Mouse (Mus musculus): ENCODE data around the gene Rrp36. TPM values are rescaled to one million over a fixed set of nuclear protein-coding genes. Genes with fewer than 3 reads are reported as not detected.

Gene Rrp36
- total RNA-seq (2022) = 10 to 100 TPM; 16.6 to 19.3 (median 17.9) TPM

GRCm38 (mm10) chr17:46673850-46674529 is at the start of gene Rrp36:
TSS of gene Rrp36 (minus strand) at chr17:46674352.
- DNase-seq (ENCODE audit: low spot score in 2 of 2) = peak; percentile 75 to 86

DNA sequence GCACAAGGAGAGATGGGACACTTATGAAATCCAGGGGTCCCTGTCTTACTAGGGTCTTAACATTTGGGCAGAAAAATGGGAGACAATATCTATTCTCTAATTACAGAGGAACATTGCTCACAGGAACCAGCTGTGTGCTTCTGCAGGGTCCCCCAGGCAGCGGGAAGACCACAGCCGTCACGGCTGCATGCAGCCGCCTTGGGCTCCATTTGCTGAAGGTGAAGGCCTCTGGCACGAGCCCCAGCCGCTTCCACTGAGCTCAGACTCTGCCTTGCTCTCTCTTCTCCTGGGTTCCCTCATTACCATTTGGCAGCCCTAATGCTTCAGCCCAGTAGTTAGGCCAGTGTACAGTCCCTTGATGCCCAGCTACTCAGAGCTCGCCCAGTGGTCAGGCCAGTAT is 46.9 kb upstream of the Rrp36 start:
- DNase-seq (ENCODE audit: low spot score in 2 of 2) = no peak

GRCm38 (mm10) chr17:46714756-46715481 is 40.8 kb upstream of the Rrp36 start:
- DNase-seq (ENCODE audit: low spot score in 2 of 2) = no peak

DNA sequence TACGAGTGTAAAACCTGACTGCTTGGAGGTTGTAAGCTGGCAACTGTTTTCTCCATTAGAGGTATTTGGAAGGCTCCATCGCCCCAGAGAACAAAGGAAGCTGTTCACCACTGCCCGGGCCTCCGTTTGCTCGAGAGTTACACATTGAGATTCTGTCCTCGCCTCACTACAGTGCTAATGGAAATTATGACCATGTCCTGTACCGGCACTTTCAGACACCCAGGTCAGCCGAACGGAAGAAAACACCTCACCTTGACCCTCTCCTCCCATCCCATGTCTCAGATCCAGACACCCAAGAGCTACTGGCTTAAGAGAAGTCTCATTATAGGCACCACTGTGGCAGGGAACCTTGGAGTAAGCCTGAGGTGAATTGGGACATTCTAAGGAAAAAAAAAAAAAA is 39.7 kb upstream of the Rrp36 start:
- no peak for DNase-seq (ENCODE audit: low spot score in 2 of 2)

GRCm38 (mm10) chr17:46712442-46712841 is 38.3 kb upstream of the Rrp36 start:
- DNase-seq (ENCODE audit: low spot score in 2 of 2) = no peak

DNA sequence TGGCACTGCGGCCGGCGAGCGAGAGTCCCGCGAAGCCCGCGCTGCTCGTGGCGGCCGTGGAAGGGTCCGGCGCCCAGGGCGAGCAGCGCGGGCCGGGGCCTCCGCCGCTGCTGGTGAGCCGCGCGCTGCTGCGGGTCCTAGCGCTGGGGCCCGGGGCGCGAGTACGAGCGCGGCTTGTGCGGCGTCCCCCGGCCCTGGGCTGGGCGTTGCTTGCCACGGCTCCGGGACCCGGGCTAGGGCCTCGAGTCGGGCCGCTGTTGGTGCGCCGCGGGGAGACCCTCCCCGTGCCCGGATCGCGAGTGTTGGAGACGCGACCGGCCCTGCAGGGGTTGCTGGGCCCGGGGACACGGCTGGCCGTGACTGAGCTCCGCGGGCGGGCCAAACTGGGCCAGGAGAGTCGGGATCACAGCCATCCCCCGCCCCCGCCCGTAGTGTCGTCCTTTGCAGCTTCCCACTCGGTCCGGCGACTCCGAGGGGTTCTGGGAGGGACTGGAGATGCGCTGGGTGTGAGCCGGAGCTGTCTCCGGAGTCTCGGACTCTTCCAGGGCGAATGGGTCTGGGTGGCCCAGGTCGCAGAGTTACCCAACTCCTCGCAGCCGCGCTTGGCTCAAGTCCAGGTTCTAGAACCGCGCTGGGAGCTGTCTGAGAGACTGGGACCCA is 37.6 kb upstream of the Rrp36 start:
- DNase-seq (ENCODE audit: low spot score in 2 of 2) = no peak

- peak; percentile 74 to 91 for DNase-seq (ENCODE audit: low spot score in 2 of 2)
Observed at GRCm38 (mm10) chr17:46710959-46711597, 36.9 kb upstream of the Rrp36 start, which contains the start of gene Pex6. TSS of gene Pex6 (plus strand) at chr17:46711463.

GRCm38 (mm10) chr17:46706375-46707089 is 32.4 kb upstream of the Rrp36 start:
- DNase-seq (ENCODE audit: low spot score in 2 of 2) = no peak

DNA sequence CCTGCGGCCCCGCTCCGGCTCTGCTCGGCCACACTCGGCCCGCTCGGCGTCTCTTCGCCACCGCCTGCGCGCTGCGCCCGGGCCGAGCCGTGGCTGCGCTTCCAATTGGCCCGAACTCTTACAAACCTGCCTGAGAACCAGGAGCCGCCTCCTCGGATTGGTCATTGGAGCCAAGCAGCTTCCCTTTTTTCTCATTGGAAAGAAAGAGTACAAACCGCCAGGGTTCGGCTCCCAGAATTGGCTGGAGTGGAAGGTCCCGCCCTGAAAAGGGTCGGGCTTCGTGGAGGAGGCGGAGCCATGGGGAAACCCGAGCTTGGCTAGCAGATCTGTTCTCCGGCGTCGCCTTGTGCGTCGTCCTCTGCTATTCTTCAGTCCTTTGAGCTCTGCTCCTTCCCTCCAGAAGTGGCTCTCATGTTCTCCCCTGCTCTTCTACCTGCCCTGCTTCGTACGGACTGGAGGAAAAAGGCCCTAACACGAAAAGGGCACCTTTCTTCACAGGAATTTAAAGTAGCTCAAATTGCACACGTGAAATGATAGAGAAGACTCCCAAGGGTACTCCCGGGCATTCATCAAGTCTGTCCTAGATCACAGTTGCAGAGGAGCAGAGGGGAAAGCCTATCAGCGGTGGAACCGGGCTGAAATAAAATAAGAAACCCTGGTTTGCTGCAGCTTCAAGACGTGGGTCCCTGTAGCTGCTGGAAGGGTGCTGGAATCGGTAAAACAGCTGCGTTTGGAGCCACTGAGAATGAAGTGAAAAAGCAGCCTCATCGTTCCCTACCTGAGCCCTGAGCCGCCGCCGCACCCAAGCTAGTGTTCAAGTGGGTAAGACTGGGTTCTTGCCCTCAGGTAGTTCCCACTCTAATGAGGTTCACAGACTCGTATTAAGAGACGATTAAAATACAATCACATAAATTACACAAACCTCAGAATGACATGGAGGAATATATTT is 31.0 kb upstream of the Rrp36 start, which contains the start of gene Ppp2r5d:
Ppp2r5d (minus strand) TSS at position 225 of the 949 bp plus-strand sequence.
- peak; percentile 91 to 97 for DNase-seq (ENCODE audit: low spot score in 2 of 2)

DNA sequence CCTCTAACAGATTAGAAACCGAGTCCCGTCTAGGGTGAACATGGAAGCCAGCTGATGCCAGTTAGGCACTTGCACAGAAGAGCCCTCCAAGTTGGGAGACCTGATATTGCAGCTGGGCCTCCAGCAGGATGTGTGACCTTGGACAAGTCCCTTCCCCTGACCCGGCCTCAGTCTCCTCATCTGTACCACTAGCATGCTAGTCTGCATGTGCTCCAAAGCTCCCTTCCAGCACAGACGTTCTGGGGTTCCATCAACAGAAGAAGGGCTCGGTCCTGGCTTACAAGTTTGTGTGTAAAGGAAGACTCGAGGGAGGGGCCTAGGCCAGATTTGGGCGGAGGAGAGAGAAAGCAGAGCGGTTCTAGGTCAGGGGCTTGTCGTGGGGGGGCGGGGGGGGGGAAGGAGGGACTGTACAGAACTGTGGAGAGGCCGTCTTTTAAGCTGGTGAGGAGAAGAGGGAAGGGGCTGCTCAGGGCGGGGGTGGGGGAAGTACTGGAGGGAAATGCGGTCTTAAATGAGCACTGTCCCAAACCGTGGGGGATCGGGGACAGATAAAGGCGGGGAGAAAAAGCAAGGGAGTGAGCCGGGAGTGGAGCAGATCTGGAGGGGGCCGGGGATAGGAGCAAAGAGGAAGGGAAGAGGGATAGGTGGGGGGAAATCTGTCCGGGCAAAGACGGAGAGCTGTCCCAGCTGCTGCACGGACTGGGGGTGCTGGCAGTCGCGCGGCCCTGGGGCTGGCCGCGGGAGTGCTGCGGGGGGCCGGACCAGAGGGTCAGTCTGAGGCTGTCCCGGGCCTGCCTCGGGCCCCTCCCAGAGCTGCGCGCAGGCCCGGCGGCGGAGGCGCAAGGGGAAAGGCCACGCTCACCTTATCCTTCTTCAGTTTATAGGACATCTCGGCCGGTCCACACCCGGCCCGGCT is 30.1 kb upstream of the Rrp36 start:
- DNase-seq (ENCODE audit: low spot score in 2 of 2) = no peak

DNA sequence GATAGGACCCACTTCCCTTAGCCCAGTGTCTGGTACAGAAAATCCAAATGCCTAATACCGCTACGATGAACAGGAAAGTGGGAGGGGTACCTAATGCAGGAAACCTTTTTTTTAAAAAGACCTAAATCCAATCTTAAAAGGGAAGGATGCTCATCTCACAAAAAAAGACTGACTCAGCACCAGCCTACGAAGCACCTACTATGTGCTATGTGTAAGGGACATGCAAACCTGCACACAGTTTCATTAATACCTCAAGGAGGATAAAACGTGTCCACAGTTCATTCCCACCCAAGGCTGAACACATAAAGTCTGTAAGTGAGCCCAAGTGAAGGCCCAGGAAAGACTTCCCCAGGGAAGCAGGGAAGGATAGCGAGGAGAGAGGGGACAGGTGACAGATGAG is 28.4 kb upstream of the Rrp36 start:
- DNase-seq (ENCODE audit: low spot score in 2 of 2) = no peak

- no peak for DNase-seq (ENCODE audit: low spot score in 2 of 2)
Observed at GRCm38 (mm10) chr17:46702100-46702499, 27.9 kb upstream of the Rrp36 start.

DNA sequence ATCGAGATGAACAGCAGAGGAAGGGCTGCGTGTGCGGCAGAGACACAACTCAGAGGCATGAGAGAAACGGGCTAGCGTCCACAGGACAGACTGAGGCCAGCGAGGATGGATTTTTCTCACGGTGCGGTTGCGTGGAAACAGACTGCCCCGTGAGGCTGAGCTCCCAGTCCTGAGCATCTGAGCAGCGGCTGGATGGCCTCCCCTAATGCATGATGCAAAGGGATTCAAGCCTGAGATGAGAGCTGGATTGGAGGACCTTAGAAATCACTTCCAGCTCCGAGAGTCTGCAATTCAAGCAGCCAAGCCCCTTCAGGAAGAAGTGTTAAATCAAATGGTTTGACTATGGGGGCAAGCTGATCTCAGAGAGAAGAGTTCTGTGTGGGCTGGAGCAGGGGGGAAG is 27.3 kb upstream of the Rrp36 start:
- no peak for DNase-seq (ENCODE audit: low spot score in 2 of 2)

DNA sequence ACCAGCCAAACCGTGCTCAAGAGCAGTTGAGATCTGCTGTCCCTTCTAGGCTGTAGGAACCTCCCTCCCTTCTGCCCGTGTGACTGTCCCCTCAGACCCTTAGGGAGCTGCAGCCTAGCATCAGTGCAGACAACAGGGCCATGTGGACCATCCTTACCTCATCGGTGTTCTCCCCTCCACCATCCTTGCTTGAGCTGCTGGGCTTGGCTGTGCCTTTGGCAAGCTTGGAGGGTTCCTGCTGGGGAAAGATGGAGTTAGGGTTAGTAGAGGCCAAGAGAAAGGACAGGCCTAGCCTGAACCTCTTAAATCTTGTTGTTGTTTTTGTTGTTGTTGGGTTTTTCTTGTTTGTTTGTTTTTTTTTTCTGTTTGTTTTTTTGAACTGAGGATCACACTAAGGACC is 25.8 kb upstream of the Rrp36 start:
- DNase-seq (ENCODE audit: low spot score in 2 of 2) = no peak

DNA sequence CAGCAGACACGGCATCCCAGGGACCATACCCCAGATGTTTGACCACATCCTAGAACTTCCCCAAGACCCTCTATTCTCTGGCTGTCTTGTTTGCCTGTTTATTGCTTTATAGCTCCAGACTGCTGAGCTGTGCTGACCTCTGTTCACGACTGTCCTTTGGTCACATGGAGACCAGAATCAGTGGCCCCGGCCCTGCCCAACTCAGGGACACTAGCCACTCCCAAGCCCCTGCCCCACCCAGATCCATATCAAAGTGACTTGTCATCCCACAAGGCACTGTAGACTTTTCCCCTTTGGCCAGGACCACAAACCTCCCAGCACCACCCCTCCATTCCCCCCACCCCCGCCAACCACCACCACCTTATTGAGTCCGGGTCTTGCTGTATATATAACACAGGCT is 25.1 kb upstream of the Rrp36 start:
- no peak for DNase-seq (ENCODE audit: low spot score in 2 of 2)

DNA sequence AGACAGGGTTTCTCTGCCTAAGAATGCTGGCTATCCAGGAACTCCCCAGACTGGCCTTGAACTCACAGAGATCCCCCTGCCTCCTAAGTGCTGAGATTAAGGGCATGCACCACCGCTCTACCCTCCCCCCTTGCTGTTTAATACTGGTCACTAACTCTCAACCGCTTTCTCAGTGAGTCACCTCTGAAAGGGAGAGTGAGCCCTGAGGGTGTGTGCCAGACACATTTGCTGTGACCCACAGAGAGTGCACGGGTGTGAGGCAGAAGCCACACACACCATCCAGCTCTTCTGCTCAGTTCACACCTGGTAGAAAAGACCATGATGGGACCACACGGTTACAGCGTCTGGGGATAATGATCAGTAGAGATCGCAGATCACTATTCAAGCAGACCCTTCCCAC is 24.4 kb upstream of the Rrp36 start:
- no peak for DNase-seq (ENCODE audit: low spot score in 2 of 2)

- no peak for DNase-seq (ENCODE audit: low spot score in 2 of 2)
Observed at GRCm38 (mm10) chr17:46694517-46695063, 20.4 kb upstream of the Rrp36 start.

GRCm38 (mm10) chr17:46691390-46691789 is 17.2 kb upstream of the Rrp36 start:
- DNase-seq (ENCODE audit: low spot score in 2 of 2) = no peak

DNA sequence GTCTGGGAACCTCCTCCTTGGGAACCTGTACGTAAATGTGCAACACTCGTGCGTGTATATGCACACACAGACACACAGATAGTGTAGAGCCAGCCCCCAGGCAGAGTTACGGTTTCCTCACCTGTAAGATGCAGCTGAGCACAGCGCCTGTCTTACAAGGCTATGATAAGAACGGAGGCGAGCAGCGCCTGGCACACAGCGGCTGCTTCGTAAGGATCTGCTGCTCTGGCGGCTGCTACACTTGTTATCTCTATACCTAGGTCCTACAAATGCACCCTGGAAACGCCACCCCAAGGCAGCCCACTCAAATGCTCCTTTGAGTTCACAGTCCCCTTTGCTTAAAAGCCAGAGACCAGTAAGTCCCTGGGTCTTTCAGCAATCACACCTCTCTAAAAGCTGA is 16.5 kb upstream of the Rrp36 start:
- no peak for DNase-seq (ENCODE audit: low spot score in 2 of 2)

Measured in left cerebral cortex, adult 8-10 months (tissue).